Mouse (Mus musculus) liver, adult 2 months (tissue): ENCODE measurements around the gene Gnb1l.

Experiments used
- CTCF ChIP-seq: fragments of 200-500 bp; IDR thresholded peaks from 2 replicates; pipeline ENCODE4 v1.5.1; 2011; ENCODE audit warnings: low read depth, low read length, control low read depth
- POLR2A ChIP-seq: fragments of 200-500 bp; IDR thresholded peaks from 2 replicates; pipeline ENCODE4 v1.6.1; 2011; ENCODE audit warnings: low read length, control low read depth; ENCODE audit not compliant: insufficient read depth; ENCODE audit errors: extremely low read depth

GRCm38 (mm10) chr16:18608226-18608625, 109.7 kb downstream of the Gnb1l start:
- TF ChIP-seq POLR2A (no peak), CTCF (no peak)
